Mouse (Mus musculus) embryonic facial prominence, embryonic 12.5 days (tissue): ENCODE results near the gene Gcnt3. TPM values are rescaled to one million over a fixed set of nuclear protein-coding genes. Genes with fewer than 3 reads are reported as not detected.
"Not testable (repeated sequence)": the region's sequence is repeated elsewhere in the genome, so short reads cannot be mapped to it uniquely, and the experiment has no call there.

ENCODE experiments used
- ATAC-seq: fragments of 200-750 bp; cut with Nextera tagmentation; 2 replicates; pipeline ENCODE4 v1.8.0; 2017; ENCODE audit not compliant: insufficient number of reproducible peaks, insufficient read depth, low FRiP score, low TSS enrichment
- H3K27ac ChIP-seq: fragments of 300-500 bp; sonication (generic); 2 replicates; pipeline ENCODE4 v1.5.1; 2016; ENCODE audit warnings: mild to moderate bottlenecking
- H3K27me3 ChIP-seq: fragments of 300-500 bp; sonication (generic); 2 replicates; pipeline ENCODE4 v1.6.1; 2016; ENCODE audit warnings: mild to moderate bottlenecking, moderate library complexity
- H3K36me3 ChIP-seq: fragments of 300-500 bp; sonication (generic); 2 replicates; pipeline ENCODE4 v1.6.1; 2016; ENCODE audit warnings: mild to moderate bottlenecking
- H3K4me1 ChIP-seq: fragments of 300-500 bp; sonication (generic); 2 replicates; pipeline ENCODE4 v1.6.1; 2016
- H3K4me2 ChIP-seq: fragments of 300-500 bp; sonication (generic); replicated peaks from 2 replicates; pipeline ENCODE4 v1.6.1; 2016; ENCODE audit warnings: mild to moderate bottlenecking, moderate library complexity
- H3K4me3 ChIP-seq: fragments of 300-500 bp; sonication (generic); 2 replicates; pipeline ENCODE4 v1.5.1; 2016; ENCODE audit warnings: mild to moderate bottlenecking
- H3K9ac ChIP-seq: fragments of 300-500 bp; sonication (generic); 2 replicates; pipeline ENCODE4 v1.6.1; 2016; ENCODE audit warnings: mild to moderate bottlenecking, moderate library complexity
- H3K9me3 ChIP-seq: fragments of 300-500 bp; sonication (generic); 2 replicates; pipeline ENCODE4 v1.6.1; 2016; ENCODE audit warnings: mild to moderate bottlenecking, moderate library complexity
- WGBS: fragments of 180-500 bp; shearing (Covaris S2); methylation state at CpG from one replicate; pipeline ENCODE4 v1.1.7; 2016; 5-methylcytosine and 5-hydroxymethylcytosine counted together
- polyA plus RNA-seq: library from polyadenylated mRNA; unstranded; fragments of >200 nt; fragmentation: Nextera tagmentation; extraction: Ambion mirVana; gene quantifications from 2 replicates; pipeline ENCODE4 v1.2.1, GENCODE M21; 2016

Gcnt3 gene
- polyA plus RNA-seq, 1 experiment from 2014 or later, result not detected

GRCm38 (mm10) chr9:70042935-70043334 lies 5.0 kb upstream of the Gcnt3 start:
- 67% methylated on average over 1 of the region's 1 CpGs for WGBS
- no peaks in the 10 kb centered on the region for H3K9me3 ChIP-seq
- no peak overlapping the region for H3K4me2 ChIP-seq
- H3K36me3 ChIP-seq, result no peaks in the 10 kb centered on the region
- no peak overlapping the region for H3K9ac ChIP-seq
- H3K27ac ChIP-seq, result no peak overlapping the region
- no peaks in the 10 kb centered on the region for H3K27me3 ChIP-seq
- H3K4me3 ChIP-seq, result no peak overlapping the region
- ATAC-seq, result no peak
- peaks cover 4% of the 10 kb centered on the region for H3K4me1 ChIP-seq

- no peak overlapping the region for H3K4me2 ChIP-seq
- ATAC-seq, result no peak
- H3K36me3 ChIP-seq, result no peaks in the 10 kb centered on the region
- H3K4me3 ChIP-seq, result no peak overlapping the region
- H3K27ac ChIP-seq, result no peak overlapping the region
- H3K9ac ChIP-seq, result no peak overlapping the region
- no peaks in the 10 kb centered on the region for H3K27me3 ChIP-seq
- H3K4me1 ChIP-seq, result no peaks in the 10 kb centered on the region
- H3K9me3 ChIP-seq, result no peaks in the 10 kb centered on the region
- WGBS, result 90% methylated on average over 4 of the region's 4 CpGs
Observed at GRCm38 (mm10) chr9:70042137-70042536, 4.2 kb upstream of the Gcnt3 start.

GRCm38 (mm10) chr9:70040570-70040969 lies 2.7 kb upstream of the Gcnt3 start:
- WGBS, result 84% methylated on average over 11 of the region's 11 CpGs
- Histone ChIP-seq H3K9me3 (no peaks in the 10 kb centered on the region), H3K27ac (no peak overlapping the region), H3K4me2 (no peak overlapping the region), H3K27me3 (no peaks in the 10 kb centered on the region), H3K4me3 (no peak overlapping the region), H3K4me1 (no peaks in the 10 kb centered on the region), H3K9ac (no peak overlapping the region), H3K36me3 (no peaks in the 10 kb centered on the region)
- no peak for ATAC-seq

GRCm38 (mm10) chr9:70039597-70040385 lies 1.9 kb upstream of the Gcnt3 start:
- no peak overlapping the region for H3K27ac ChIP-seq
- 84% methylated on average over 6 of the region's 6 CpGs for WGBS
- H3K27me3 ChIP-seq, result no peaks in the 10 kb centered on the region
- H3K4me2 ChIP-seq, result no peak overlapping the region
- H3K36me3 ChIP-seq, result no peaks in the 10 kb centered on the region
- ATAC-seq, result no peak
- H3K9ac ChIP-seq, result no peak overlapping the region
- H3K4me1 ChIP-seq, result no peaks in the 10 kb centered on the region
- no peaks in the 10 kb centered on the region for H3K9me3 ChIP-seq
- H3K4me3 ChIP-seq, result no peak overlapping the region

- Histone ChIP-seq H3K27me3 (no peaks in the 10 kb centered on the region), H3K4me3 (no peak overlapping the region), H3K9me3 (no peaks in the 10 kb centered on the region), H3K9ac (no peak overlapping the region), H3K36me3 (no peaks in the 10 kb centered on the region), H3K4me2 (no peak overlapping the region), H3K4me1 (no peaks in the 10 kb centered on the region), H3K27ac (no peak overlapping the region)
- no peak for ATAC-seq
- 81% methylated on average over 4 of the region's 4 CpGs for WGBS
Observed at GRCm38 (mm10) chr9:70036646-70037045, 1.2 kb downstream of the Gcnt3 start.

DNA sequence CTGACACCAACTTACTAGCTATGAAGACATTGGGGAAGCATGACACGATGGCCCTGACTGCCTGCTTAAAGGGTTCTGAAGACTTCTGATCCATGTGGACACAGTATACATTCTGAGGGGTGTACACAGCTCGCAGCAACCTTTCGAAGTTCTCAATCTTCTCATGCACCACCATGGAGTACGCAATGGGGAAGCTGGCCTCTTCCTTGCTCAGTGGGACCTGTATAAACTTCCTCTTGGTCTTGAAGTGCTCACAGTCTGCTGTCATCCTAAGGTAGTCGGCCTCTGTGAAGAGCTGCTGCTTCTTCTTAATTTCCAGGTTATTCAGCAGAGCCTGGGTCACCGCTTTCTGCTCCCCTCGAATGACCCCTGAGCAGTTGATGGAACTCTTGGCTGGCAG lies 3.2 kb downstream of the Gcnt3 start:
- no peak overlapping the region for H3K27ac ChIP-seq
- H3K9ac ChIP-seq, result no peak overlapping the region
- no peaks in the 10 kb centered on the region for H3K4me1 ChIP-seq
- 88% methylated on average over 7 of the region's 7 CpGs for WGBS
- H3K4me2 ChIP-seq, result no peak overlapping the region
- no peaks in the 10 kb centered on the region for H3K9me3 ChIP-seq
- H3K4me3 ChIP-seq, result no peak overlapping the region
- no peaks in the 10 kb centered on the region for H3K36me3 ChIP-seq
- no peak for ATAC-seq
- no peaks in the 10 kb centered on the region for H3K27me3 ChIP-seq

DNA sequence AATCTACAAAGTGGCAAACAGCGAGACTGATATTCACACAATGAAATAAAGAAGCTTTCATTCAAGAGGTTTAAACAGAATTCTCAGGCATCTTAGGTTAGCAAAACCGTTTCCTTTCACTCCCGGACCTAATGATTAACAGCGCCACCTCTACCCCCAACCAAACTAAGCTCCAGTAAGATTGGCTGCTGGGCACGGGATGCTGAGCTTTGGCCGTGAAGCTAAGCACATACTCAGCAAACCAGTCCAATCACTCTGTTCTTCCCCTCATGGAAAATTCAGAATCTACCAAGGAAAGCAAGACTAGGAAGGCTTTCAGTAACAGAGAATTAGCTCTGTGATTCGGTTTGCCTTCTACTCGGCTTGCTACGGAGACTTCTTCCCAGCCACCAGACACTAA lies 4.8 kb downstream of the Gcnt3 start:
- 67% methylated on average over 9 of the region's 9 CpGs for WGBS
- H3K4me1 ChIP-seq, result no peaks in the 10 kb centered on the region
- H3K36me3 ChIP-seq, result no peaks in the 10 kb centered on the region
- no peak for ATAC-seq
- no peaks in the 10 kb centered on the region for H3K27me3 ChIP-seq
- H3K4me3 ChIP-seq, result no peak overlapping the region
- H3K9ac ChIP-seq, result no peak overlapping the region
- H3K4me2 ChIP-seq, result no peak overlapping the region
- H3K27ac ChIP-seq, result no peak overlapping the region
- no peaks in the 10 kb centered on the region for H3K9me3 ChIP-seq

DNA sequence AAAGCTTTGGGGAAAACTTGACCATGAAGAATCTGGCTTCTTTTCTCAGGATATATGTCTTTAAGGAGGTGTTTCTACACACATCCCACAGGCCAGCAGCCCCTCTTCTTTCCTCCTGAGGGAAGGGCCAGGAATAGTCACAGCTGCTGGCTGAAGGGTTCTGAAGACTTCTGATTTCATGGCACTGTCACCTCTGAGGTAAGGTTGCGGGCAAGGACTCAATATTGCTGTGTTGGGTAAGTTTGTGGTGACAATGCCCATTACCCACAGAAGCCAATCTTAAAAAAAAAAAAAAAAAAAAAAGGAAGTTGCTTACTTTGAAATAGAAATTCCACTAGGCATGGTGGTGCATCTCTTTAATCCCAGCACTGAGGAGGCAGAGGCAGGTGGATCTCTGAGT lies 5.7 kb downstream of the Gcnt3 start:
- no peaks in the 10 kb centered on the region for H3K9me3 ChIP-seq
- H3K4me1 ChIP-seq, result no peaks in the 10 kb centered on the region
- no peak overlapping the region for H3K4me2 ChIP-seq
- H3K36me3 ChIP-seq, result no peaks in the 10 kb centered on the region
- H3K27ac ChIP-seq, result no peak overlapping the region
- H3K9ac ChIP-seq, result no peak overlapping the region
- WGBS, result 71% methylated on average over 1 of the region's 1 CpGs
- no peak for ATAC-seq
- H3K4me3 ChIP-seq, result no peak overlapping the region
- no peaks in the 10 kb centered on the region for H3K27me3 ChIP-seq

DNA sequence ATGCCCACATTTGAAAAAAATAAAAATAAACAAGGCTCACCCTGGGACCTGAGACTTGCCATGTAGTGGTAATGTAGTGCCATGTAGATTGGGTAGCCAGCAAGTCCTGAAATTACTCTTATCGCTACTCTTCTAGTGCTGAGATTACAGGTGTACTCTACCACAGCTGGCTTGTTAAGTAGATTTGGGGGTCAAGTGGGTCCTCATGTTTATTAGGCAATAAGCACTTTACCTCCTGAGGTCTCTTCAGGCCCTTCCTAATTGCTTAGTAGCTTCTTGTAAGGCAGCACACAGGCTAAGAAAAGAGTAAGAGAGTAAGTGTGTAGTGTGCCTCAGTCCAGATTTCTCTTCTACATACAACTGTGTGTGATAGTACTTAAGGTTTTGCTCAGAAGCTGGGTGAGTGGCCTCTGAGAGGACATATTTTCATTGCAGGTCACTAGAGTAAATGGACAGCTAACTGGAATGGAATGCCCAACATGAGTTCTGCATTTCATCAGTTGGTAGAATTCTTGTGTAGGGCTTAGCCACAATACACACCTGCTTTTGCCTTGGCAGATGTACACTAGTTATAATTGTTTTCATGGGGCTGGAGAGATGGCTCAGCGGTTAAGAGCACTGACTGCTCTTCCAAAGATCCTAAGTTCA lies 12.4 kb downstream of the Gcnt3 start:
- no peak overlapping the region for H3K9ac ChIP-seq
- no peaks in the 10 kb centered on the region for H3K4me1 ChIP-seq
- peaks cover 6% of the 10 kb centered on the region; the same call in 1 of the 2 replicates for H3K36me3 ChIP-seq
- 95% methylated on average over 2 of the region's 2 CpGs for WGBS
- no peak for ATAC-seq
- H3K4me3 ChIP-seq, result no peak overlapping the region
- no peak overlapping the region for H3K27ac ChIP-seq
- H3K9me3 ChIP-seq, result no peaks in the 10 kb centered on the region
- no peak overlapping the region for H3K4me2 ChIP-seq
- no peaks in the 10 kb centered on the region for H3K27me3 ChIP-seq

- H3K36me3 ChIP-seq, result peaks cover 11% of the 10 kb centered on the region; the same call in 1 of the 2 replicates
- no peak for ATAC-seq
- H3K9me3 ChIP-seq, result no peaks in the 10 kb centered on the region
- H3K9ac ChIP-seq, result no peak overlapping the region
- H3K4me2 ChIP-seq, result no peak overlapping the region
- H3K27me3 ChIP-seq, result no peaks in the 10 kb centered on the region
- no peaks in the 10 kb centered on the region for H3K4me1 ChIP-seq
- H3K4me3 ChIP-seq, result no peak overlapping the region
- H3K27ac ChIP-seq, result no peak overlapping the region
Observed at GRCm38 (mm10) chr9:70024648-70025047, 13.2 kb downstream of the Gcnt3 start.

DNA sequence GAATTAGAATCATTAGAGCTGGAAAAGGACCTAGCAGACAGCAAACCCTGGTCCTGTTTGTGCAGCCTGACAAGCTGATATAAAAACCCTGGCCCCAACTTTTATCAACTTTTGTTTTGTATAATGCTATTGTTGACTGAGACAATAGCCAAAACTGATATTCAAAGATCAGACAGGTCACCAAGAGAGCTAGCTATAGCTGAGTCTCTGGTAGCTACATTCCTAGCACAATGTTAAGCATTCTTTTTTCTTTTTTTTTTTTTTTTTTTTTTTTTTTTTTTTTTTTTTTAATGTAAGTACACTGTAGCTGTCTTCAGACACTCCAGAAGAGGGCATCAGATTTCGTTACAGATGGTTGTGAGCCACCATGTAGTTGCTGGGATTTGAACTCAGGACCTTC lies 14.3 kb downstream of the Gcnt3 start:
- H3K36me3 ChIP-seq, result peaks cover 11% of the 10 kb centered on the region; the same call in 1 of the 2 replicates
- H3K27me3 ChIP-seq, H3K4me3 ChIP-seq, H3K27ac ChIP-seq, ATAC-seq, H3K4me2 ChIP-seq, H3K4me1 ChIP-seq, H3K9ac ChIP-seq, H3K9me3 ChIP-seq: not testable (repeated sequence)
- WGBS, result 78% methylated on average over 1 of the region's 1 CpGs

- WGBS, result 92% methylated on average over 4 of the region's 4 CpGs
- no peak overlapping the region for H3K27ac ChIP-seq
- peaks cover 13% of the 10 kb centered on the region; the same call in 1 of the 2 replicates for H3K36me3 ChIP-seq
- no peak overlapping the region for H3K4me3 ChIP-seq
- no peaks in the 10 kb centered on the region for H3K9me3 ChIP-seq
- ATAC-seq, result no peak
- H3K4me2 ChIP-seq, result no peak overlapping the region
- no peaks in the 10 kb centered on the region for H3K4me1 ChIP-seq
- H3K27me3 ChIP-seq, result no peaks in the 10 kb centered on the region
- H3K9ac ChIP-seq, result no peak overlapping the region
Observed at GRCm38 (mm10) chr9:70022083-70022482, 15.8 kb downstream of the Gcnt3 start.
